Mouse (Mus musculus): ENCODE results near the gene Ago4. TPM values are rescaled to one million over a fixed set of nuclear protein-coding genes. Genes with fewer than 3 reads are reported as not detected.

The Ago4 gene
- total and polyA plus RNA-seq, 3 experiments = 0.42 to 1.8 TPM; not detected in 1

DNA sequence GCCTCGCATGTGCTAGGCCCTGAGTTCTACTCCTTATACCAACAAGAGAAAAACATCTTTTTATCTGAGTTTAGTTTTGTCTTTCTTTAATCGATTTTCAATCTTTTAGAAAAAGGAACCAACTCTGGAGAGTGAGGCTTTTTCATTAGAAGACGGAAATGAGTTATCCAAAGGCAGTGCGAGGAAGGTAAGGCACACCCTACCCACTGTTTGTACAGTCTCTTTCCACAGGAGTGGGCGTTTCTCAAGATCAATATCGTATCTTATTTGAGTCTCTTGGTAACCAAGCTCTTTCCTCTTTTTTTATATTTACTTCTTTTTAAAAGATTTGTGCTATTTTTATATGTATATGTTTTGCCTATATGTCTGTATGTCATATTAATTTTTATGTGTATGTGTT is 30.5 kb upstream of the Ago4 start:
- Histone ChIP-seq H3K36me3 (ENCODE audit: control insufficient read depth in 1 of 2, insufficient read depth in 2 of 2, low read length in 2 of 2) (peaks cover 20 to 24% of the 10 kb centered on the region in 2 experiments), H3K9me3 (replicated peaks; ENCODE audit: insufficient read depth, low read length) (no peaks in the 10 kb centered on the region), H3K27me3 (ENCODE audit: control insufficient read depth in 1 of 2, insufficient read depth in 2 of 2, low read length in 2 of 2) (no peaks in the 10 kb centered on the region), H3K79me2 (ENCODE audit: control insufficient read depth, insufficient read depth, low read length, poor library complexity) (peaks cover 12% of the 10 kb centered on the region), H3K27ac (ENCODE audit: control insufficient read depth, low read depth, low read length) (peak overlapping the region; percentile 85), H3K9ac (ENCODE audit: control insufficient read depth, low read depth, low read length, poor library complexity, severe bottlenecking) (no peak overlapping the region), H3K4me1 (ENCODE audit: control insufficient read depth in 1 of 2, insufficient read depth in 2 of 2, low read length in 2 of 2) (peaks cover 8 to 10% of the 10 kb centered on the region in 2 experiments), H3K4me3 (ENCODE audit: control insufficient read depth in 1 of 2, insufficient read depth in 1 of 2, low read depth in 2 of 2, low read length in 2 of 2) (no peak overlapping the region)
- peak; percentile 89 for DNase-seq (ENCODE audit: low read depth, low spot score)
- no peak for TF ChIP-seq TAL1 (IDR thresholded peaks at IDR 0.05; ENCODE audit: low read length)
- TF ChIP-seq USF2 (IDR thresholded peaks at IDR 0.05; ENCODE audit: borderline replicate concordance in 1 of 2, insufficient read depth in 1 of 2, low read depth in 1 of 2, low read length in 2 of 2) = no peak
- peak; percentile 49 to 54; a peak in 2 of 4 replicates for TF ChIP-seq EP300 (IDR thresholded peaks at IDR 0.05; ENCODE audit: low read depth in 1 of 2, low read length in 2 of 2)
- TF ChIP-seq ZMIZ1 (IDR thresholded peaks at IDR 0.05; ENCODE audit: low read depth, low read length) = no peak
- peak; percentile 47 for TF ChIP-seq ZNF384 (IDR thresholded peaks at IDR 0.05; ENCODE audit: low read depth, low read length)
- no peak for TF ChIP-seq CTCF (IDR thresholded peaks at IDR 0.05 in 2 of 3, conservative IDR thresholded peaks at IDR 0.05 in 1 of 3; ENCODE audit: control insufficient read depth in 1 of 3, insufficient read depth in 1 of 3, low read depth in 2 of 3, low read length in 3 of 3, poor library complexity in 1 of 3, severe bottlenecking in 1 of 3)
- peak; percentile 49; the same call in 1 of the 2 replicates for TF ChIP-seq MXI1 (IDR thresholded peaks at IDR 0.05; ENCODE audit: low read depth, low read length)
- no peak for TF ChIP-seq USF1 (IDR thresholded peaks at IDR 0.05; ENCODE audit: low read depth, low read length)
- TF ChIP-seq SIN3A (IDR thresholded peaks at IDR 0.05; ENCODE audit: low read length) = peak; percentile 78
- TF ChIP-seq ETS1 (IDR thresholded peaks at IDR 0.05; ENCODE audit: low read depth, low read length) = peak; percentile 52; the same call in 1 of the 2 replicates
- TF ChIP-seq GABPA (IDR thresholded peaks at IDR 0.05; ENCODE audit: low read depth, low read length) = no peak
- TF ChIP-seq MYC (IDR thresholded peaks at IDR 0.05; ENCODE audit: low read depth, low read length) = 0 out of 2 replicates have a peak, but pooled peaks have one; percentile 36
- TF ChIP-seq MYB (IDR thresholded peaks at IDR 0.05; ENCODE audit: low read depth, low read length) = no peak
- no peak for TF ChIP-seq UBTF (IDR thresholded peaks at IDR 0.05; ENCODE audit: borderline replicate concordance, insufficient read depth, low read depth, low read length)
- TF ChIP-seq BHLHE40 (IDR thresholded peaks at IDR 0.05; ENCODE audit: borderline replicate concordance, low read depth, low read length) = no peak
- TF ChIP-seq GATA1 (IDR thresholded peaks at IDR 0.05; ENCODE audit: low read depth, low read length) = peak; percentile 72
- TF ChIP-seq ELF1 (IDR thresholded peaks at IDR 0.05; ENCODE audit: low read depth, low read length) = no peak
- TF ChIP-seq JUND (IDR thresholded peaks at IDR 0.05; ENCODE audit: low read depth, low read length) = no peak
- peak; percentile 19; the same call in 1 of the 2 replicates for TF ChIP-seq RCOR1 (IDR thresholded peaks at IDR 0.05; ENCODE audit: low read depth, low read length)
